Mouse (Mus musculus) forebrain, embryonic 12.5 days (tissue): ENCODE measurements around the gene Ugt1a8. TPM values are rescaled to one million over a fixed set of nuclear protein-coding genes. Genes with fewer than 3 reads are reported as not detected.
"Not testable (repeated sequence)": the region's sequence is repeated elsewhere in the genome, so short reads cannot be mapped to it uniquely, and the experiment has no call there.

Experiments used
- ATAC-seq: fragments of 200-750 bp; cut with Nextera tagmentation; 2 replicates; pipeline ENCODE4 v1.8.0; 2017; ENCODE audit warnings: moderate TSS enrichment; ENCODE audit not compliant: low FRiP score
- H3K27ac ChIP-seq: fragments of 300-500 bp; sonication (generic); 2 replicates; pipeline ENCODE4 v1.5.1; 2016; ENCODE audit warnings: mild to moderate bottlenecking
- H3K27me3 ChIP-seq: fragments of 300-500 bp; sonication (generic); 2 replicates; pipeline ENCODE4 v1.6.1; 2016; ENCODE audit warnings: mild to moderate bottlenecking
- H3K36me3 ChIP-seq: fragments of 300-500 bp; sonication (generic); replicated peaks from 2 replicates; pipeline ENCODE4 v1.6.1; 2016; ENCODE audit warnings: mild to moderate bottlenecking
- H3K4me1 ChIP-seq: fragments of 300-500 bp; sonication (generic); 2 replicates; pipeline ENCODE4 v1.6.1; 2016
- H3K4me2 ChIP-seq: fragments of 300-500 bp; sonication (generic); 2 replicates; pipeline ENCODE4 v1.6.1; 2016; ENCODE audit warnings: mild to moderate bottlenecking, moderate library complexity
- H3K4me3 ChIP-seq: fragments of 300-500 bp; sonication (generic); replicated peaks from 2 replicates; pipeline ENCODE4 v1.5.1; 2016; ENCODE audit warnings: mild to moderate bottlenecking
- H3K9ac ChIP-seq: fragments of 300-500 bp; sonication (generic); 2 replicates; pipeline ENCODE4 v1.6.1; 2016; ENCODE audit warnings: mild to moderate bottlenecking
- H3K9me3 ChIP-seq: fragments of 300-500 bp; sonication (generic); 2 replicates; pipeline ENCODE4 v1.6.1; 2016
- WGBS: fragments of 180-500 bp; shearing (Covaris S2); methylation state at CpG from one replicate; pipeline ENCODE4 v1.1.7; 2016; 5-methylcytosine and 5-hydroxymethylcytosine counted together
- polyA plus RNA-seq: library from polyadenylated mRNA; unstranded; fragments of >200 nt; fragmentation: Nextera tagmentation; extraction: Ambion mirVana; gene quantifications from 2 replicates; pipeline ENCODE4 v1.2.1, GENCODE M21; 2016

The Ugt1a8 gene
- polyA plus RNA-seq, 1 experiment from 2014 or later, result not detected

- H3K9ac ChIP-seq, result no peak overlapping the region
- no peak overlapping the region for H3K4me2 ChIP-seq
- no peak overlapping the region for H3K27ac ChIP-seq
- ATAC-seq, result no peak
- peaks cover 37% of the 10 kb centered on the region for H3K9me3 ChIP-seq
- WGBS, result 18% methylated on average over 1 of the region's 1 CpGs
- no peaks in the 10 kb centered on the region for H3K4me1 ChIP-seq
- no peak overlapping the region for H3K4me3 ChIP-seq
- H3K36me3 ChIP-seq, result no peaks in the 10 kb centered on the region
- no peaks in the 10 kb centered on the region for H3K27me3 ChIP-seq
Observed at GRCm38 (mm10) chr1:88219054-88219453, 131.4 kb downstream of the Ugt1a8 start.

GRCm38 (mm10) chr1:88220336-88220735, 132.7 kb downstream of the Ugt1a8 start:
- Histone ChIP-seq H3K9ac (no peak overlapping the region), H3K4me1 (no peaks in the 10 kb centered on the region), H3K4me2 (no peak overlapping the region), H3K36me3 (no peaks in the 10 kb centered on the region), H3K27me3 (no peaks in the 10 kb centered on the region), H3K9me3 (peaks cover 27% of the 10 kb centered on the region), H3K27ac (no peak overlapping the region), H3K4me3 (no peak overlapping the region)
- no peak for ATAC-seq

GRCm38 (mm10) chr1:88222216-88222615, 134.6 kb downstream of the Ugt1a8 start:
- no peak overlapping the region for H3K27ac ChIP-seq
- no peak for ATAC-seq
- H3K36me3 ChIP-seq, result no peaks in the 10 kb centered on the region
- H3K4me1 ChIP-seq, result no peaks in the 10 kb centered on the region
- peaks cover 29% of the 10 kb centered on the region for H3K9me3 ChIP-seq
- no peak overlapping the region for H3K9ac ChIP-seq
- no peaks in the 10 kb centered on the region for H3K27me3 ChIP-seq
- no peak overlapping the region for H3K4me2 ChIP-seq
- no peak overlapping the region for H3K4me3 ChIP-seq
- 49% methylated on average over 2 of the region's 2 CpGs for WGBS

- not testable (repeated sequence) for H3K9ac ChIP-seq, H3K4me3 ChIP-seq, ATAC-seq, H3K27me3 ChIP-seq, H3K4me1 ChIP-seq, H3K27ac ChIP-seq, H3K4me2 ChIP-seq, H3K36me3 ChIP-seq
- H3K9me3 ChIP-seq, result peaks cover 32% of the 10 kb centered on the region
Observed at GRCm38 (mm10) chr1:88223011-88223515, 135.4 kb downstream of the Ugt1a8 start.

GRCm38 (mm10) chr1:88223591-88223990, 136.0 kb downstream of the Ugt1a8 start:
- H3K4me3 ChIP-seq, result no peak overlapping the region
- 51% methylated on average over 1 of the region's 1 CpGs for WGBS
- H3K27me3 ChIP-seq, result no peaks in the 10 kb centered on the region
- no peaks in the 10 kb centered on the region for H3K36me3 ChIP-seq
- no peak overlapping the region for H3K27ac ChIP-seq
- H3K9ac ChIP-seq, result no peak overlapping the region
- ATAC-seq, result no peak
- H3K9me3 ChIP-seq, result peaks cover 38% of the 10 kb centered on the region
- H3K4me2 ChIP-seq, result no peak overlapping the region
- H3K4me1 ChIP-seq, result no peaks in the 10 kb centered on the region

GRCm38 (mm10) chr1:88224029-88224776, 136.6 kb downstream of the Ugt1a8 start:
- WGBS, result 67% methylated on average over 2 of the region's 2 CpGs
- Histone ChIP-seq H3K9me3 (peaks cover 44% of the 10 kb centered on the region), H3K9ac (no peak overlapping the region), H3K4me2 (no peak overlapping the region), H3K27ac (no peak overlapping the region), H3K27me3 (no peaks in the 10 kb centered on the region), H3K4me1 (no peaks in the 10 kb centered on the region), H3K4me3 (no peak overlapping the region), H3K36me3 (no peaks in the 10 kb centered on the region)
- ATAC-seq, result no peak

GRCm38 (mm10) chr1:88225301-88225700, 137.7 kb downstream of the Ugt1a8 start:
- H3K4me2 ChIP-seq, ATAC-seq, H3K4me3 ChIP-seq, H3K36me3 ChIP-seq, H3K27me3 ChIP-seq, H3K9ac ChIP-seq, H3K4me1 ChIP-seq, H3K27ac ChIP-seq: not testable (repeated sequence)
- 38% methylated on average over 2 of the region's 2 CpGs for WGBS
- H3K9me3 ChIP-seq, result peaks cover 55% of the 10 kb centered on the region

- Histone ChIP-seq H3K27me3 (no peaks in the 10 kb centered on the region), H3K36me3 (no peaks in the 10 kb centered on the region), H3K9me3 (peaks cover 59% of the 10 kb centered on the region), H3K4me1 (no peaks in the 10 kb centered on the region), H3K27ac (no peak overlapping the region), H3K4me3 (no peak overlapping the region), H3K9ac (no peak overlapping the region), H3K4me2 (no peak overlapping the region)
- ATAC-seq, result no peak
Observed at GRCm38 (mm10) chr1:88225741-88226140, 138.1 kb downstream of the Ugt1a8 start.

GRCm38 (mm10) chr1:88226670-88227379, 139.2 kb downstream of the Ugt1a8 start, which contains the start of gene Mroh2a:
TSS of gene Mroh2a (plus strand) at chr1:88226986.
- 56% methylated on average over 5 of the region's 5 CpGs for WGBS
- Histone ChIP-seq H3K27ac (no peak within 1 kb of the TSS), H3K9ac (no peak within 1 kb of the TSS), H3K27me3 (no peaks in the 10 kb centered on the region), H3K4me3 (no peak within 1 kb of the TSS), H3K9me3 (peaks cover 70% of the 10 kb centered on the region), H3K4me1 (no peaks in the 10 kb centered on the region), H3K36me3 (no peaks in the 10 kb centered on the region), H3K4me2 (no peak within 1 kb of the TSS)
- no peak for ATAC-seq

- no peaks in the 10 kb centered on the region for H3K36me3 ChIP-seq
- H3K27me3 ChIP-seq, result no peaks in the 10 kb centered on the region
- no peak overlapping the region for H3K27ac ChIP-seq
- no peak overlapping the region for H3K4me3 ChIP-seq
- H3K4me2 ChIP-seq, result no peak overlapping the region
- ATAC-seq, result no peak
- H3K4me1 ChIP-seq, result no peaks in the 10 kb centered on the region
- H3K9me3 ChIP-seq, result peaks cover 72% of the 10 kb centered on the region
- no peak overlapping the region for H3K9ac ChIP-seq
- WGBS, result 65% methylated on average over 2 of the region's 2 CpGs
Observed at GRCm38 (mm10) chr1:88227482-88227881, 139.9 kb downstream of the Ugt1a8 start.

- WGBS, result 72% methylated on average over 7 of the region's 7 CpGs
- ATAC-seq, result no peak
Observed at GRCm38 (mm10) chr1:88228121-88228520, 140.5 kb downstream of the Ugt1a8 start.

GRCm38 (mm10) chr1:88229566-88229965, 142.0 kb downstream of the Ugt1a8 start:
- peaks cover 93% of the 10 kb centered on the region for H3K9me3 ChIP-seq
- H3K9ac ChIP-seq, result no peak overlapping the region
- H3K4me3 ChIP-seq, result no peak overlapping the region
- no peaks in the 10 kb centered on the region for H3K4me1 ChIP-seq
- no peaks in the 10 kb centered on the region for H3K36me3 ChIP-seq
- WGBS, result 79% methylated on average over 3 of the region's 3 CpGs
- ATAC-seq, result no peak
- H3K27ac ChIP-seq, result no peak overlapping the region
- no peaks in the 10 kb centered on the region for H3K27me3 ChIP-seq
- no peak overlapping the region for H3K4me2 ChIP-seq

More at GRCm38 (mm10) chr1:88228121-88228520, 140.5 kb downstream of the Ugt1a8 start:
- Histone ChIP-seq H3K9me3 (peaks cover 79% of the 10 kb centered on the region), H3K4me2 (no peak overlapping the region), H3K4me3 (no peak overlapping the region), H3K4me1 (no peaks in the 10 kb centered on the region), H3K27me3 (no peaks in the 10 kb centered on the region), H3K9ac (no peak overlapping the region), H3K36me3 (no peaks in the 10 kb centered on the region), H3K27ac (no peak overlapping the region)

GRCm38 (mm10) chr1:88229986-88230385, 142.4 kb downstream of the Ugt1a8 start:
- no peak overlapping the region for H3K27ac ChIP-seq
- no peak overlapping the region for H3K9ac ChIP-seq
- no peaks in the 10 kb centered on the region for H3K36me3 ChIP-seq
- H3K9me3 ChIP-seq, result peaks cover 97% of the 10 kb centered on the region
- no peaks in the 10 kb centered on the region for H3K4me1 ChIP-seq
- no peak overlapping the region for H3K4me2 ChIP-seq
- WGBS, result 85% methylated on average over 5 of the region's 5 CpGs
- H3K27me3 ChIP-seq, result no peaks in the 10 kb centered on the region
- ATAC-seq, result no peak
- H3K4me3 ChIP-seq, result no peak overlapping the region
